Mouse (Mus musculus) CH12.LX (cell line): Measurements from ENCODE around the gene 1700020A23Rik. TPM values are rescaled to one million over a fixed set of nuclear protein-coding genes. Genes with fewer than 3 reads are reported as not detected.
A peak's percentile ranks its signal among the peaks of the same experiment; 100 is the strongest.

Source experiments
- DNase-seq: peaks from one replicate; pipeline ENCODE4 v3.0.0-alpha.2; 2013; ENCODE audit errors: extremely low read depth
- H3K27ac ChIP-seq: 2 replicates; pipeline ENCODE4 v1.5.1; 2012; ENCODE audit warnings: low read depth, mild to moderate bottlenecking, control low read depth, moderate library complexity; ENCODE audit not compliant: insufficient read depth
- H3K27me3 ChIP-seq: replicated peaks from 2 replicates; pipeline ENCODE3; 2012; ENCODE audit warnings: inconsistent platforms
- H3K36me3 ChIP-seq, 2 experiments: replicated peaks in 1 of 2; 2 replicates each; pipeline versions ENCODE3 to v1.6.1; 2012; ENCODE audit warnings: inconsistent platforms in 1 of 2, low read length in 1 of 2, mild to moderate bottlenecking in 1 of 2, mixed read lengths in 1 of 2, moderate library complexity in 1 of 2; ENCODE audit not compliant: control insufficient read depth in 1 of 2, insufficient read depth in 1 of 2
- H3K4me1 ChIP-seq, 2 experiments: 2 replicates each; pipeline ENCODE4 v1.6.1; 2012; ENCODE audit warnings: inconsistent platforms in 1 of 2, moderate library complexity in 1 of 2; ENCODE audit not compliant: insufficient read depth in 2 of 2, control insufficient read depth in 1 of 2
- H3K4me2 ChIP-seq: 2 replicates; pipeline ENCODE4 v1.6.1; 2012; ENCODE audit warnings: low read depth, mild to moderate bottlenecking, control low read depth; ENCODE audit not compliant: poor library complexity, insufficient read depth, severe bottlenecking
- H3K4me3 ChIP-seq, 3 experiments: fragments of 150-350 bp in 1 of 3; sonication (generic) in 1 of 3; replicated peaks in 1 of 3; 2 replicates each; pipeline versions ENCODE3 to v1.5.1; 2011 to 2012; ENCODE audit warnings: low read depth in 2 of 3, low read length in 2 of 3, mild to moderate bottlenecking in 2 of 3, moderate library complexity in 2 of 3, control low read depth in 1 of 3, improper control_type of control experiment in 1 of 3, inconsistent platforms in 1 of 3, mixed read lengths in 1 of 3; ENCODE audit not compliant: poor library complexity in 1 of 3
- H3K79me2 ChIP-seq: replicated peaks from 2 replicates; pipeline ENCODE4 v1.6.1; 2012; ENCODE audit warnings: mild to moderate bottlenecking, moderate library complexity; ENCODE audit not compliant: control insufficient read depth, poor library complexity, insufficient read depth, severe bottlenecking; ENCODE audit errors: extremely low read depth
- H3K9ac ChIP-seq: 2 replicates; pipeline ENCODE4 v1.6.1; 2012; ENCODE audit warnings: low read depth, mild to moderate bottlenecking, control low read depth, moderate library complexity; ENCODE audit not compliant: insufficient read depth
- H3K9me3 ChIP-seq: replicated peaks from 2 replicates; pipeline ENCODE3; 2012; ENCODE audit warnings: low read length, inconsistent platforms, mixed read lengths
- BHLHE40 ChIP-seq: IDR thresholded peaks from 2 replicates; pipeline ENCODE4 v1.6.1; 2011; ENCODE audit warnings: mild to moderate bottlenecking, low read depth, low read length, improper control_type of control experiment
- CTCF ChIP-seq, 2 experiments: IDR thresholded peaks in 1 of 2; conservative IDR thresholded peaks in 1 of 2; 2 replicates each; pipeline ENCODE4 v1.5.1; 2011 to 2012; ENCODE audit warnings: low read depth in 2 of 2, low read length in 2 of 2, improper control_type of control experiment in 1 of 2, inconsistent platforms in 1 of 2, mild to moderate bottlenecking in 1 of 2, moderate library complexity in 1 of 2
- E2F4 ChIP-seq: IDR thresholded peaks from 2 replicates; pipeline ENCODE4 v1.6.1; 2011; ENCODE audit warnings: low read depth, low read length, improper control_type of control experiment; ENCODE audit not compliant: insufficient replicate concordance
- EP300 ChIP-seq: IDR thresholded peaks from 2 replicates; pipeline ENCODE4 v1.6.1; 2011; ENCODE audit warnings: low read length, improper control_type of control experiment
- GABPA ChIP-seq: IDR thresholded peaks from 2 replicates; pipeline ENCODE4 v1.6.1; 2012; ENCODE audit warnings: low read depth, low read length, improper control_type of control experiment, inconsistent platforms; ENCODE audit not compliant: insufficient replicate concordance
- IRF4 ChIP-seq: IDR thresholded peaks from 2 replicates; pipeline ENCODE4 v1.6.1; 2014; ENCODE audit warnings: low read depth, mild to moderate bottlenecking, inconsistent platforms, low read length, improper control_type of control experiment
- MAX ChIP-seq: IDR thresholded peaks from 2 replicates; pipeline ENCODE4 v1.6.1; 2011; ENCODE audit warnings: low read length, improper control_type of control experiment
- MEF2A ChIP-seq: IDR thresholded peaks from 2 replicates; pipeline ENCODE4 v1.6.1; 2014; ENCODE audit warnings: low read depth, mild to moderate bottlenecking, inconsistent platforms, low read length, improper control_type of control experiment, borderline replicate concordance
- NRF1 ChIP-seq: IDR thresholded peaks from 2 replicates; pipeline ENCODE4 v1.6.1; 2014; ENCODE audit warnings: low read depth, mild to moderate bottlenecking, inconsistent platforms, low read length, improper control_type of control experiment, moderate library complexity
- POLR2A ChIP-seq: IDR thresholded peaks from 2 replicates; pipeline ENCODE4 v1.6.1; 2011; ENCODE audit warnings: low read depth, mild to moderate bottlenecking, improper control_type of control experiment, low read length
- RAD21 ChIP-seq: IDR thresholded peaks from 2 replicates; pipeline ENCODE4 v1.6.1; 2011; ENCODE audit warnings: low read depth, mild to moderate bottlenecking, low read length, improper control_type of control experiment, moderate library complexity
- RCOR1 ChIP-seq: conservative IDR thresholded peaks from 2 replicates; pipeline ENCODE4 v1.6.1; 2012; ENCODE audit warnings: low read depth, mild to moderate bottlenecking, inconsistent platforms, low read length, improper control_type of control experiment
- SMC3 ChIP-seq: IDR thresholded peaks from 2 replicates; pipeline ENCODE4 v1.6.1; 2011; ENCODE audit warnings: low read depth, low read length, improper control_type of control experiment
- TBP ChIP-seq: conservative IDR thresholded peaks from 2 replicates; pipeline ENCODE4 v1.6.1; 2011; ENCODE audit warnings: low read depth, low read length, improper control_type of control experiment
- UBTF ChIP-seq: IDR thresholded peaks from 2 replicates; pipeline ENCODE4 v1.6.1; 2012; ENCODE audit warnings: low read depth, mild to moderate bottlenecking, inconsistent platforms, low read length, improper control_type of control experiment, moderate library complexity
- ZC3H11A ChIP-seq: IDR thresholded peaks from 2 replicates; pipeline ENCODE4 v1.6.1; 2012; ENCODE audit warnings: low read depth, mild to moderate bottlenecking, inconsistent platforms, low read length, improper control_type of control experiment
- dilution Hi-C: fragments of 300-500 bp; cut with MboI; formaldehyde crosslinking; loops from 2 replicates; pipeline ENCODE4 v1.14.3; 2020; ENCODE audit warnings: low sequenced_read_pairs; ENCODE audit not compliant: extremely low pct_unique_long_range_greater_than_20kb, extremely low pct_ligation_motif_present
- in situ Hi-C: fragments of 300-500 bp; cut with MboI; formaldehyde crosslinking; loops from 3 replicates; pipeline ENCODE4 v1.14.3; 2019; ENCODE audit warnings: low sequenced_read_pairs, low pct_ligation_motif_present, low pct_unique_long_range_greater_than_20kb, mixed read lengths
- polyA plus RNA-seq: library from polyadenylated mRNA; unstranded; fragments of >175 nt; gene quantifications from 2 replicates; pipeline ENCODE4 v1.2.1, GENCODE M21; 2012; ENCODE audit warnings: low read depth; ENCODE audit not compliant: insufficient read length
- total RNA-seq, 2 experiments: library from RNA; depleted of rRNA; stranded (reverse); fragments of 300-350 nt in 1 of 2; fragments of >200 nt in 1 of 2; gene quantifications; 2 replicates each; pipeline ENCODE4 v1.2.3; 2012 to 2014

Gene 1700020A23Rik
- total and polyA plus RNA-seq, 3 experiments = not detected

- H3K9me3 ChIP-seq = no peaks in the 10 kb centered on the region
- H3K27me3 ChIP-seq = peaks cover 18% of the 10 kb centered on the region
- no peak for TF ChIP-seq ZC3H11A
- no peak for TF ChIP-seq TBP
- TF ChIP-seq SMC3 = no peak
- TF ChIP-seq MAX = no peak
- TF ChIP-seq IRF4 = no peak
- TF ChIP-seq NRF1 = no peak
- TF ChIP-seq RCOR1 = no peak
- no peak for TF ChIP-seq EP300
- TF ChIP-seq GABPA = no peak
- TF ChIP-seq UBTF = no peak
- no peak for TF ChIP-seq POLR2A
- in situ Hi-C loops = no loop called here
- no peak overlapping the region for H3K4me2 ChIP-seq
- H3K4me3 ChIP-seq = no peak overlapping the region
- H3K4me1 ChIP-seq = peaks cover 0 to 6% of the 10 kb centered on the region in 2 experiments; a peak in 2 of 4 replicates
- H3K79me2 ChIP-seq = no peaks in the 10 kb centered on the region
- dilution Hi-C loops = no loop called here
- H3K9ac ChIP-seq = no peak overlapping the region
- no peaks in the 10 kb centered on the region for H3K36me3 ChIP-seq
- DNase-seq = no peak
- H3K27ac ChIP-seq = no peak overlapping the region
Measured at GRCm38 (mm10) chr2:130386212-130386611, 18.8 kb upstream of the 1700020A23Rik start.

DNA sequence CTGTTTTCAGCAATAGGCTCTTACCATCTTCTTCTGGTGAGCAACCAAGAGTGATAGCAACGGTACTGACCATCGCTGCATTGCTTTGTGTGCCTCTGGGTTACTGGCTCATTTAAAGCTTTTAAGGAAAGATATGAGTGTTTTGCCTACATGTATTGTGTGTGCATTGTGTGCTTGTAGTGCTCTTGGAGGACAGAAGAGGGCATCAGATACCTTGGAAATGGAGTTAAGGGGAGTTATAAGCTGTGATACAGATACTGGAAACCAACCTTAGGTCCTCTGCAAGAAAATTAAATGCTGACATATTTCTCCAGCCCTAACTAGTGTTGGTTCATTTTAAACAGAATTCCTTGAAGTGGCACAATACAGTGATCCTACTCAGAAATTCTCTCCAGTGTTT lies 16.3 kb upstream of the 1700020A23Rik start:
- Histone ChIP-seq H3K27me3 (peaks cover 7% of the 10 kb centered on the region), H3K4me2 (no peak overlapping the region), H3K79me2 (no peaks in the 10 kb centered on the region), H3K9ac (no peak overlapping the region), H3K4me1 (peaks cover 0 to 17% of the 10 kb centered on the region in 2 experiments; a peak in 2 of 4 replicates), H3K9me3 (no peaks in the 10 kb centered on the region), H3K27ac (no peak overlapping the region), H3K36me3 (no peaks in the 10 kb centered on the region), H3K4me3 (no peak overlapping the region)
- in situ Hi-C loops (no loop called here), dilution Hi-C loops (no loop called here)
- no peak for TF ChIP-seq E2F4
- peak; percentile 32 to 73; a peak in 3 of 4 replicates for TF ChIP-seq CTCF (conservative IDR thresholded peaks at IDR 0.05 in 1 of 2, IDR thresholded peaks at IDR 0.05 in 1 of 2; ENCODE audit: low read depth in 2 of 2, low read length in 2 of 2)
- no peak for TF ChIP-seq GABPA
- TF ChIP-seq SMC3 = peak; percentile 65
- no peak for TF ChIP-seq MEF2A
- peak; percentile 79 for TF ChIP-seq RAD21
- no peak for TF ChIP-seq BHLHE40
- DNase-seq = peak; percentile 46
